Comparison of ENCODE assay signal across 20 mouse cellular contexts in genomic region chr14:78802378-78802777, GRCm38 (mm10). TPM values are rescaled to one million over a fixed set of nuclear protein-coding genes. Genes with fewer than 3 reads are reported as not detected.
DNase-seq lines count a peak whose midpoint lies in the region; ATAC-seq and TF ChIP-seq lines count a peak whose summit lies in the region.
"Had no signal": no experiment of that assay in that cellular context is flagged by ENCODE, and none has a peak within 500 bp of the region (broad histone marks: within the 10 kb centered on the region; RNA-seq: fewer than 3 reads in every experiment).

No protein-coding gene starts in this region.

- H3K27ac ChIP-seq in lung, embryonic 15.5 days = no peak overlapping the region; the same call in 1 of the 2 replicates
- H3K27ac ChIP-seq in gastrocnemius, adult 2 months = no peak overlapping the region
- H3K27ac ChIP-seq: forebrain, embryonic 12.5 days; heart, embryonic 10.5 days; limb, embryonic 10.5 days had no signal

- H3K4me3 ChIP-seq in lung, embryonic 15.5 days = no peak overlapping the region
- H3K4me3 ChIP-seq in gastrocnemius, adult 2 months = no peak overlapping the region
- H3K4me3 ChIP-seq: forebrain, embryonic 12.5 days; heart, embryonic 10.5 days; limb, embryonic 10.5 days had no signal

- no peaks in the 10 kb centered on the region for H3K27me3 ChIP-seq in lung, embryonic 15.5 days
- H3K27me3 ChIP-seq: forebrain, embryonic 12.5 days had no signal

- no peaks in the 10 kb centered on the region for H3K36me3 ChIP-seq in lung, embryonic 15.5 days
- H3K36me3 ChIP-seq: forebrain, embryonic 12.5 days; G1E; heart, embryonic 10.5 days; limb, embryonic 10.5 days had no signal

- DNase-seq in lung, postnatal 36 days = no peak
- DNase-seq in naive thymus-derived CD4-positive, alpha-beta T cell, adult 2 months (ENCODE audit: low read depth) = peak; percentile 26
- peak; percentile 38 for DNase-seq in thymus, postnatal 14 days
- no peak for DNase-seq in urinary bladder, postnatal 4 days (ENCODE audit: low spot score in 2 of 2)
- DNase-seq in gastrocnemius, adult 2 months = no peak
- no peak for DNase-seq in urinary bladder, adult 2 months (ENCODE audit: low spot score)
- DNase-seq: adrenal gland, postnatal 14 days; gastrocnemius, postnatal 14 days; kidney, adult 8-10 months; kidney, postnatal 25 days; lung, postnatal 10 days; retina, postnatal 1 day had no signal

- 73% methylated on average over 2 of the region's 2 CpGs for WGBS in lung, embryonic 15.5 days

- no peaks in the 10 kb centered on the region for H3K9me3 ChIP-seq in lung, embryonic 15.5 days
- H3K9me3 ChIP-seq: forebrain, embryonic 12.5 days; G1E; heart, embryonic 10.5 days; limb, embryonic 10.5 days had no signal

- no peak overlapping the region for H3K9ac ChIP-seq in lung, embryonic 15.5 days
- H3K9ac ChIP-seq: forebrain, embryonic 12.5 days had no signal

- intact Hi-C loops in gastrocnemius, adult 2 months (cut with DNase I) = no loop called here

- H3K4me1 ChIP-seq in lung, embryonic 15.5 days = no peaks in the 10 kb centered on the region
- H3K4me1 ChIP-seq: forebrain, embryonic 12.5 days had no signal

- TF ChIP-seq CTCF in gastrocnemius, adult 2 months (IDR thresholded peaks at IDR 0.05) = no peak

- no peak overlapping the region for H3K4me2 ChIP-seq in lung, embryonic 15.5 days
- H3K4me2 ChIP-seq: forebrain, embryonic 12.5 days had no signal

- ATAC-seq in lung, embryonic 15.5 days (ENCODE audit: borderline replicate concordance, extremely low read depth, low FRiP score, low TSS enrichment) = peak; percentile 59; the same call in 1 of the 2 replicates
- 0 out of 2 replicates have a peak, but pooled peaks have one; percentile 36 for ATAC-seq in common myeloid progenitor, adult 5-6 weeks (replicated peaks; ENCODE audit: low read depth, poor library complexity, severe bottlenecking)
- ATAC-seq: activated CD4-positive, CD25-positive, alpha-beta regulatory T cell, adult 4 months; inflammation-experienced regulatory T-cells, adult 6 months had no signal

RNA-seq across cellular contexts. Expression of gene Vwa8, which starts 46.5 kb away (rescaled TPM):
- polyA plus RNA-seq in lung, embryonic 15.5 days (2015; fragmentation: Nextera tagmentation; extraction: Ambion mirVana) = 10.3 TPM in 2 replicates
- 22.3 and 23.5 TPM in 2 replicates for total RNA-seq in common myeloid progenitor, adult 5-6 weeks (2017)
- total RNA-seq in gastrocnemius, adult 2 months (2021) = 10 to 100 TPM; 64.5 to 83.1 TPM
- polyA plus RNA-seq in urinary bladder, adult 2 months (2012; rRNA removed) = 23.9 and 28.6 TPM in 2 replicates

Comparison
In these comparisons a context has a peak if more than half of its experiments do, and no peak if none do; other contexts are left out.
1. DNase-seq: peak in naive thymus-derived CD4-positive, alpha-beta T cell, adult 2 months (single experiment) and thymus, postnatal 14 days (single experiment); none in lung, postnatal 36 days (single experiment), urinary bladder, postnatal 4 days (0 of 2), gastrocnemius, adult 2 months (single experiment) and urinary bladder, adult 2 months (single experiment).